Mouse (Mus musculus): ENCODE results near the gene Cyth2. TPM values are rescaled to one million over a fixed set of nuclear protein-coding genes. Genes with fewer than 3 reads are reported as not detected.

The Cyth2 gene
- polyA plus RNA-seq, 1 experiment, result 68.8 TPM

DNA sequence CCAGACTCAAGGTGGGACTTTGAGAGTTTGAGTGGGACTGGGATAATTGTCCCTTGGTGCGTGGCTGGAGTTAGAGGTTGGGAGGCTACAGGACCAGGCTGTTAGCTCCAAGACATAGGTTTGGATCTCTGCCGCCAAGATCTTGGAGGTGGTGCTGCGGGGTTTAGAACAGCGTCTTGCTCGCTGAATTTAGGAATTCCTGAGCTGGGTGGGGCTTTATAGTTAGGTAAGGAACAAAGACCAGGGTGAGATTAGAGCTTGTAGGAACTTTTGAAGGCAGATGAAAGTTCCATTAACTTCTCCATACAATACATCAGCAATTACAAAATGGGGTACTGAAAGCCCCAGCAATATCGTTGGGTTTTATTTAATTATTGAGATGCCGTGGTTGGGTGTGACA is 14.4 kb downstream of the Cyth2 start:
- no peak for TF ChIP-seq POLR2A (IDR thresholded peaks at IDR 0.05; ENCODE audit: borderline replicate concordance, low read depth, low read length)
- no peaks in the 10 kb centered on the region for H3K4me1 ChIP-seq (ENCODE audit: control insufficient read depth, insufficient read depth, low read length)

DNA sequence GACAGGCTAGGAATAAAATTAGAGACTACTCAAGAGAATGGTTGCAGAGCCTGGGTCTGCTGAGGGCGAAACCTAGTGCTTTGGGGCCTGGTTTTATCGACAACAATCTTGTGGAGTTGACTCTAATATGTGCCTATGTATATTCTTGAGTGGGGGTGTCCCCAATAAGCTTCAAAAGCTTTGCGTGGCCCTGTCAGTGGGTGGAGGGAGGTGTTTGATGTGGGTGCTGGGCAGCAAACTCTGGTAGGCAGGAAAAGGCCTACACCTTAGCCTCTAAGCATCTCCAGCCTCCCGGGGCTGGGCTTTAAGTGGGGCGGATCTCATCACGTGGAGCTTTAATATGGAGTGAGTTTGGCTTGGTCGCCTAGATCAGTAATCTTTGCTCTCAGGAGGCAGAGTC is 15.4 kb downstream of the Cyth2 start:
- Histone ChIP-seq H3K4me1 (ENCODE audit: control insufficient read depth, insufficient read depth, low read length) (no peaks in the 10 kb centered on the region), H3K4me3 (ENCODE audit: insufficient read depth, low read length) (no peak overlapping the region), H3K27ac (ENCODE audit: insufficient read depth, low read depth, low read length) (no peak overlapping the region)
- no peak for TF ChIP-seq POLR2A (IDR thresholded peaks at IDR 0.05; ENCODE audit: borderline replicate concordance, low read depth, low read length)
- no peak for TF ChIP-seq CTCF (IDR thresholded peaks at IDR 0.05; ENCODE audit: low read depth, low read length)

More for the DNA sequence above, 14.4 kb downstream of the Cyth2 start:
- Histone ChIP-seq H3K4me3 (ENCODE audit: insufficient read depth, low read length) (no peak overlapping the region), H3K27ac (ENCODE audit: insufficient read depth, low read depth, low read length) (no peak overlapping the region)

DNA sequence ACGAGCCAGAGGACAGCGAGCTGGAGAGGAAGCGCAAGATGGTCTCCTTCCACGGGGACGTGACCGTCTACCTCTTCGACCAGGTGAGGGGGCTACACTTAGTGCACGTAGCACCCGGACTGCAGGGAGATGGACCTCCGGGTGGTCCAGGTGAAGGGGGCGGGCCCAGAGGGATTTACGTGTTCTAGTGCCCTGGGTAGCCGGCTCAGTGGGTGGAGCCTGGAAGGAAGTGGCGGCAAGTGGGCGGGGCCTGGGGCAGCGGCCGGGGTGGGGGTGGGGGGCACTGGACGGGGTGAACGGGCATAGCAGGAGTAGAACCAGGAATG is 15.9 kb downstream of the Cyth2 start:
- TF ChIP-seq CTCF (IDR thresholded peaks at IDR 0.05; ENCODE audit: low read depth, low read length) (no peak), POLR2A (IDR thresholded peaks at IDR 0.05; ENCODE audit: borderline replicate concordance, low read depth, low read length) (no peak)
- Histone ChIP-seq H3K4me3 (ENCODE audit: insufficient read depth, low read length) (peak overlapping the region; percentile 58), H3K27ac (ENCODE audit: insufficient read depth, low read depth, low read length) (no peak overlapping the region), H3K4me1 (ENCODE audit: control insufficient read depth, insufficient read depth, low read length) (no peaks in the 10 kb centered on the region)

DNA sequence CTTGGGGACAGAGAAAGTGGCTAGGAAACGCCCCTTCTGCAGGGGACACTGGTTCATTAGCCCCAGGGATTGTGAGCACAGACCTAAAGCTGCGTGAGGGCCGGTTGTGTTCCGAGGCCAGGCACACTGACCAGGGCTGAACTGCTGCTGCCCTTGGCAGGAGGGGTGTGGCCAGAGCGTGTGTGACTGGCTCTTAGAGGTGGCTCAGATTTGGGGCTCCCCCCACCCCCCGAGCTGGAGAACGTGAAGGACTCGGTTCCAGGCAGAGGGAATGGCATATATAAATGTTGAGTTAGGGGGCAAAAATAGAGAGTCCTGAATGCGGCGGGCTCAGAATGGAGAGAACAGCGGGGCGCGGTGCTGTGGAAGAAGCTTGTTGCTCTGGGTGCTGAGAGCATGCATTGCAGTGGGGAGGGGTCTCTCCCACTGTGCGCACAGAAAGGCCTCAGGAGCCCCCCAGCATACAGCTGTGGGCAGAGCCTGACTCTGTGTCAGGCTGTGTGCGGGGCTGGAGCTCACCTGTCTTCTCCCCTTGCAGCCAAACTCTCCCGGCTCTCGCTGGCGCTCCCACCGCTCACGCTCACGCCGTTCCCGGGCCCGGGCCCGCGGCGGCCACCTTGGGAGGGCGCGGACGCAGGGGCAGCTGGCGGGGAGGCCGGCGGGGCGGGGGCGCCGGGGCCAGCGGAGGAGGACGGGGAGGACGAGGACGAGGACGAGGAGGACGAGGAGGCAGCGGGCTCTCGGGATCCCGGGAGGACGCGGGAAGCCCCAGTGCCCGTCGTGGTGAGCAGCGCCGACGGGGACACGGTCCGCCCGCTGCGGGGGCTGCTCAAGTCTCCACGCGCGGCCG is 16.5 kb downstream of the Cyth2 start:
- Histone ChIP-seq H3K4me3 (ENCODE audit: insufficient read depth, low read length) (peak overlapping the region; percentile 58), H3K27ac (ENCODE audit: insufficient read depth, low read depth, low read length) (no peak overlapping the region), H3K4me1 (ENCODE audit: control insufficient read depth, insufficient read depth, low read length) (no peaks in the 10 kb centered on the region)
- no peak for TF ChIP-seq POLR2A (IDR thresholded peaks at IDR 0.05; ENCODE audit: borderline replicate concordance, low read depth, low read length)

DNA sequence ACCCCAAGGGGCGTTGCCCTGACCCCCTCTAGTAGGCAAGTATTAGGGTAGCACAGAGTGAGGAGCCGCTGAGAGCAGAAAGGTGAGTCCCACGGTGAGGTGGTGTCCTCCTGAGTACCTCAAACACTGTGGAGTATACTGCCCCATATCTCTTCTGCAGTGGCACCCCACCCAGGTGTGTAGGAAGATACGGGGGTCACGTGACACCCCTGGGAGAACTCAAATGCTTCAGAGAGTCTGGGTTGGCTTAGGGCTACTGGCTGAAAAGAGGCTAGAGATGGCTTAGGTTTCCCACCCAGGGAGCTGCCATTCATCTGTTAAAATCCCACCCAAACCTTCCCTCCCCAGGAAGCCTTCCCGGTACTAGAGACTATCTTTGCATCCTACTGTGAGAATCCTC is 17.4 kb downstream of the Cyth2 start:
- TF ChIP-seq POLR2A (IDR thresholded peaks at IDR 0.05; ENCODE audit: borderline replicate concordance, low read depth, low read length) (no peak), CTCF (IDR thresholded peaks at IDR 0.05; ENCODE audit: low read depth, low read length) (no peak)
- no peak overlapping the region for H3K4me3 ChIP-seq (ENCODE audit: insufficient read depth, low read length)
- peaks cover under 1% of the 10 kb centered on the region; the same call in 1 of the 2 replicates for H3K4me1 ChIP-seq (ENCODE audit: control insufficient read depth, insufficient read depth, low read length)
- H3K27ac ChIP-seq (ENCODE audit: insufficient read depth, low read depth, low read length), result no peak overlapping the region

DNA sequence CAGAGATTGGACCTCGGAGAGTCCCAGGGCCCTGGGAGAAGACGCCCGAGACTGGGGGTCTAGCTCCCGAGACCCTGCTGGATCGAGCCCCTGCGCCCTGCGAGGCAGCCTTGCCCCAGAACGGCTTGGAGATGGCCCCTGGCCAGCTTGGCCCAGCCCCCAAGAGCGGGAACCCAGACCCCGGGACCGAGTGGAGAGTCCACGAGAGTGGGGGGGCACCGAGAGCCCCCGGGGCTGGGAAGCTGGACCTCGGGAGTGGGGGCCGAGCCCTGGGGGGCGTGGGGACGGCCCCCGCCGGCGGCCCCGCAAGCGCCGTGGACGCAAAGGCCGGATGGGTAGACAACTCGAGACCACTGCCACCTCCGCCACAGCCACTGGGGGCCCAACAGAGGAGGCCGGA is 19.4 kb downstream of the Cyth2 start:
- no peak overlapping the region for H3K4me3 ChIP-seq (ENCODE audit: insufficient read depth, low read length)
- TF ChIP-seq CTCF (IDR thresholded peaks at IDR 0.05; ENCODE audit: low read depth, low read length), result no peak
- TF ChIP-seq POLR2A (IDR thresholded peaks at IDR 0.05; ENCODE audit: borderline replicate concordance, low read depth, low read length), result no peak
- no peak overlapping the region for H3K27ac ChIP-seq (ENCODE audit: insufficient read depth, low read depth, low read length)
- H3K4me1 ChIP-seq (ENCODE audit: control insufficient read depth, insufficient read depth, low read length), result peaks cover 5% of the 10 kb centered on the region

DNA sequence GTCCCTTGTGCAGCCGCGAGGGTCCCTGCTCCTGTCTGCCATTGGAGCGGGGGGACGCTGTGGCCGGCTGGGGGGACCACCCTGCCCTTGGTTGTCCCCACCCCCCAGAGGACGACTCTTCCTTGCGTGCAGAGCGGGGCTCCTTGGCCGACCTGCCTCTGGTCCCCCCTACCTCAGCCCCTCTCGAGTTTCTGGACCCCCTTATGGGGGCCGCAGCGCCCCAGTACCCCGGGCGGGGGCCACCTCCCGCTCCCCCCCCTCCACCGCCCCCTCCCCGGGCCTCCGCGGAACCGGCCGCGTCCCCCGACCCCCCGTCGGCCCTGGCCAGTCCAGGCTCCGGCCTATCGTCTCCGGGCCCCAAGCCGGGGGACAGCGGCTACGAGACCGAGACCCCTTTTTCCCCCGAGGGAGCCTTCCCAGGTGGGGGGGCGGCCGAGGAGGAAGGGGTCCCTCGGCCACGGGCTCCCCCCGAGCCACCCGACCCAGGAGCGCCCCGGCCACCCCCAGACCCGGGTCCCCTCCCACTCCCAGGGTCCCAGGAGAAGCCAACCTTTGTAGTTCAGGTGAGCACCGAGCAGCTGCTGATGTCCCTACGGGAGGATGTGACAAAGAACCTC is 20.3 kb downstream of the Cyth2 start:
- TF ChIP-seq CTCF (IDR thresholded peaks at IDR 0.05; ENCODE audit: low read depth, low read length) (no peak), POLR2A (IDR thresholded peaks at IDR 0.05; ENCODE audit: borderline replicate concordance, low read depth, low read length) (no peak)
- Histone ChIP-seq H3K27ac (ENCODE audit: insufficient read depth, low read depth, low read length) (no peak overlapping the region), H3K4me3 (ENCODE audit: insufficient read depth, low read length) (no peak overlapping the region), H3K4me1 (ENCODE audit: control insufficient read depth, insufficient read depth, low read length) (peaks cover 5% of the 10 kb centered on the region)

DNA sequence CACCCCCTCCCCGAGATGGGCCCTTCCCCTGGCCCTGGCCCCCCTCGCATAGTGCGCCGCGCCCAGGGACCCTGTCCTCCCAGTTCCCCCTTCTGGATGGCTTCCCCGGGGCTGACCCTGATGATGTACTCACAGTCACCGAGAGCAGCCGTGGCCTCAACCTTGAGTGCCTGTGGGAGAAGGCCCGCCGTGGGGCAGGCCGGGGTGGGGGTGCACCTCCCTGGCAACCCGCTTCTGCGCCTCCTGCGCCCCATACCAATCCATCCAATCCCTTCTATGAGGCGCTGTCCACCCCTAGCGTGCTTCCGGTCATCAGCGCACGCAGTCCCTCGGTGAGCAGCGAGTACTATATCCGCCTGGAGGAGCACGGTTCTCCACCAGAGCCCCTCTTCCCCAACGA is 21.1 kb downstream of the Cyth2 start:
- Histone ChIP-seq H3K27ac (ENCODE audit: insufficient read depth, low read depth, low read length) (no peak overlapping the region), H3K4me3 (ENCODE audit: insufficient read depth, low read length) (no peak overlapping the region), H3K4me1 (ENCODE audit: control insufficient read depth, insufficient read depth, low read length) (peaks cover 5% of the 10 kb centered on the region)
- TF ChIP-seq CTCF (IDR thresholded peaks at IDR 0.05; ENCODE audit: low read depth, low read length) (no peak), POLR2A (IDR thresholded peaks at IDR 0.05; ENCODE audit: borderline replicate concordance, low read depth, low read length) (no peak)

DNA sequence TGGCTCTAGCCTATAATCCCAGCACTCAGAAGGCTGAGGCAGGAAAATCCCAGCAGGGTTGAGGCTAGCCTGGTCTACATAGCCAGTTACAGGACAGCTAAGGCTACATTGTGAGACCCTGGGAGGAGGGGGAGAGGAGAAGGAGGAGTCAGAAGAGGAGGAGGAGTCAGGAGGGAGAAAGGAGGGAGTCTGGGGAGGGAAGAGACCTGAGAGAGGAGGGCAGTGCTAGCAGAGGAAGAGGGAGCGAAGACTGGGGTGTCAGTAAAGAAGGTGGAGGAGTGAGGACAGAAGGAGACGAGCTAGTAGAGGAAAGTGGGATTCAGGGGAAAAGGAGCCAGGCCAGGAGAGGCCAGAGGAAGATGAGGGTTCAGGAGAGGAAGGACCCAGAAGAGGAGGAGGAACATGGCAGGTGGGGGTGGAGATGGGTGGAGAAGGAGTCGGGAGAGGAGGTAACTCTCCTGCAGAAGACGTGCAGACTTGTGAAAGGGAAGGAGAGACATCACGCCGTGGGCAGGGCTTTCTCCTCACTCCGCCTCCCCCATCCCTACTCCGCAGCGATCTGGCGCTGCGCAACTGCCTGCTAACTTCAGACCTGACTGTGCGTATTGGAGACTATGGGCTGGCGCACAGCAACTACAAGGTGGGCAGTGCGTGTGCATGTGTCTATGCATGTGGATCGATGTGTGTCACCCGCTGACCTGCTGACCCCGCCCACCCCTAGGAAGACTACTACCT is 22.5 kb downstream of the Cyth2 start:
- H3K4me3 ChIP-seq (ENCODE audit: insufficient read depth, low read length), result no peak overlapping the region
- peaks cover 5% of the 10 kb centered on the region for H3K4me1 ChIP-seq (ENCODE audit: control insufficient read depth, insufficient read depth, low read length)
- H3K27ac ChIP-seq (ENCODE audit: insufficient read depth, low read depth, low read length), result no peak overlapping the region
- TF ChIP-seq CTCF (IDR thresholded peaks at IDR 0.05; ENCODE audit: low read depth, low read length), result no peak
- TF ChIP-seq POLR2A (IDR thresholded peaks at IDR 0.05; ENCODE audit: borderline replicate concordance, low read depth, low read length), result no peak

DNA sequence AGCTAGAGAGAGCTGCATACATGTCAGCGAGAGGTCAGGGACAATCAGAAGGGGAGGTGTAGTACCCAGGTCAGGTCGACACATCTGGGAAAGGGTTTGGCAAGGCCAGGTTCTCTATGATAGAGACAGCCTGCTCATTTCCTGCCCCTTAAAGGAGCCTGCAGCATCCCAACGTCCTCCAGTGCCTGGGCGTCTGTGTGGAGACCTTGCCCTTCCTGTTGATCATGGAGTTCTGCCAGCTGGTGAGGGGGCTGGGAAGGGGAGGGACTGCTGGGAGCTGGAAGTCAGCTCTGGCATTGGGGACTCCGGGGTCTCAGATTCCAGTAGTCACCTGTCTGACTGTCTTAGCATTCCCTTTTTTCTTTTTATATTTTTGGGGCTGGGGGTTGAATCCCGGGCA is 23.7 kb downstream of the Cyth2 start:
- Histone ChIP-seq H3K4me1 (ENCODE audit: control insufficient read depth, insufficient read depth, low read length) (peaks cover 5% of the 10 kb centered on the region), H3K27ac (ENCODE audit: insufficient read depth, low read depth, low read length) (no peak overlapping the region), H3K4me3 (ENCODE audit: insufficient read depth, low read length) (no peak overlapping the region)
- TF ChIP-seq CTCF (IDR thresholded peaks at IDR 0.05; ENCODE audit: low read depth, low read length), result no peak
